Mouse (Mus musculus) spleen, adult 12 weeks (tissue): ENCODE measurements around the gene Lrrk1.

ENCODE experiments used
- DNase-seq: peaks from one replicate; pipeline ENCODE4 v3.0.0; 2022; ENCODE audit warnings: low spot score

The Lrrk1 gene

GRCm38 (mm10) chr7:66253975-66254651 lies 134.0 kb downstream of the Lrrk1 start:
- no peak for DNase-seq

GRCm38 (mm10) chr7:66250030-66250429 lies 138.1 kb downstream of the Lrrk1 start:
- peak; percentile 68 for DNase-seq

GRCm38 (mm10) chr7:66249426-66249825 lies 138.7 kb downstream of the Lrrk1 start:
- DNase-seq = no peak

DNA sequence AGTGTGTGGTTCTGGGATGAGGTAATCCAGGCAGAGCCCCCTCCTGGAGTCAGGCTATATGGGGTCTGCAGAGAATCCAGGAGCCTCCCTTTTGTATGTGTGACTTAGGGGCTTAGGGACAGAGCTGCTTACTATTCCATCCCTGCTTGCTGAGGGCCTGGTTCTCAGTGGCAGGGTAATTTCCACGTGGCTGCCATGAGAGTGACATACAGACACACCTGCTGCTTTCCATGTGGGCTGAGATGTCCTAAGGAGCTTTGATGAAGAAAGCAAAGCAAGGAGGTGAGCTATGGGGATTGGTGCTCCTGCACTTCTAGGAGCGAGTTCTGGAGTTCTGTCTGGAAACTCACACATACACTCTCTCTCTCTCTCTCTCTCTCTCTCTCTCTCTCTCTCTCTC lies 139.1 kb downstream of the Lrrk1 start:
- DNase-seq = no peak

DNA sequence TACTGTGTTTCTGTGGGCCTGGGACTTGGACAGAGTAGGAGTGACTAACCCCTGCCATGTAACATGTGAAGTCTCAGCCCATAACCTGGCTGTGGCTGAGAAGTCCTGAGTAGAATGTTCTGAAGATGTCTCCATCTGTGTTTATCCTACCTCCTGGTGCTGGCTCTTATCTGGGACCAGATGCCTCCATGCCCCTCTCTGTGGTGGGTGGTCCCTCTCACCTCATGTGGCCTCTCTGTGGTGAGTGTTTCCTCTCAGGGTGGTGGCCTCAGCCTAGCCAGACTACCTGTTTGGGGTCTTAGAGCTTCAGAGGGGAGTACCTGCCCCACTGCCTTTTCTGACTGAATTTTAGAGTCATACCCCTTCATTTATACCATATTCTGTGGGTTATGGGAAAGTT lies 139.9 kb downstream of the Lrrk1 start:
- DNase-seq = no peak

GRCm38 (mm10) chr7:66247274-66248021 lies 140.7 kb downstream of the Lrrk1 start:
- DNase-seq = no peak

DNA sequence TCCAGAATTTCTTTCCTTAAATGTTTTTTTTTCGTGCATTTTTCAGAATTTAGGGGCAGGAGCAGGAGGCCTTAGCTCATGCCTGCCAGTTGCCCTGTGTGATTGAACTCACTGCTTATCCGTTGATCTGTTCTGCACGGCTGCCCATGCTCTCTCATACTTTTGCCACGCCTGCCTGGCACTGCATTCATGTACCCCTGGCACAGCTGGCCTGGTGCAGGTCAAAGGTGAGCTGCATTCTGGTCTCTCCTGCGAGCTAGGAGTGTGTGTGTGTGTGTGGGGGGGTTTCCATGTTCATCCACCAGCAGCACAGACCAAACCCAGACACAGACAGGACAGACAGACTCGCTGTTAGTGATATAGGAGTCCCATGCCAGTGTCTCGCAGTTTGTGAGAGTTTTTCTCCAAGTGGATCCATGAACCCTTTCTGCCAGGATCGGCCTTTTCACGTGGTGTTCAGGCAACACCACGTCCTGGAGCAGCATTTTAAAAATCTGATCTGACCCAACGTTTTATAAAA lies 141.4 kb downstream of the Lrrk1 start:
- no peak for DNase-seq

DNA sequence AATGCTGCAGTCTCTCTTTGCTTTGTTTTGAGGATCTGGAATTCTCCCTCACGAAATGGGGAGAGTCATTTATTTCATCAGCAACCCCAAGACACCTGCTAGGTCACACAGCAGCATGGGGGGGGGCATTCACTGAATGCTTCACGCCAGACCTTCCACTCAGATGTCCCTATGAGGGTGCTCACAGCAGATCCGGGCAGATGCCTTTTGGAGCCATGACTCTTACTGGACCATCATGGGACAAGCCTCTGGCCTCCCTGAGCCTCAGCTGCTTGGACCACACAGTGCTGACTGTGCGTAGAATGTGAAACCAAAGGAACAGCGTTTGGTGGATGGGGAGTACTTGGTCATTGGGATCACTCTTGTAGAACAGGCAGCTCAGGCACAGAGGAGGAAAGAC lies 142.5 kb downstream of the Lrrk1 start:
- DNase-seq = no peak

DNA sequence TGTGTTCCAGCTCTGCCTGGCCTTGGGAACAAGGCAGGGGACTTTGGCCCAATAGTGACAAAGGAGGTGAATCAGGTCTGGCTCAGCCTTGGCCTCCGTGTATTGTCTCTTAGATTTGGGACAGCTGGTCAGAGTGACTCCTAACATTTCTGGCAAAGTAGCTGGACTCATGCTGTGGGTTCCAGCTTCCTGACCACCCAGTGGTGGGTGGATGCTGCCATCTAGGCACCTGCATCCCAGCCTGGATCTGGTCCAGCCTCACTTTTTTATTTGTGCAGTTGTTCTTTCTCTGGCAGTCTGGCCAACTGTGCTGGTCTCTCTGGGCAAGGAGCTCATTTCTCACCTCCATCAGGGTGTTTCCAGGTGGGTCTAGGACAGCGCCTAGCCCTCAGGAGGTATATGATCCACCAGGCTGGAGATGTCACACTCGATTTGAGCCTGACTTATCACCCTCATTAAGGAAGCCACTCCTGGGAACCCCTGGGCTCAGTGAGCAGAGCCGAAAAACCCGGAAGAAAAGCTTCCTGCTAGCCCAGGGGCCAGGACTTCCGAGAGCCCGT lies 144.3 kb downstream of the Lrrk1 start:
- DNase-seq = no peak

DNA sequence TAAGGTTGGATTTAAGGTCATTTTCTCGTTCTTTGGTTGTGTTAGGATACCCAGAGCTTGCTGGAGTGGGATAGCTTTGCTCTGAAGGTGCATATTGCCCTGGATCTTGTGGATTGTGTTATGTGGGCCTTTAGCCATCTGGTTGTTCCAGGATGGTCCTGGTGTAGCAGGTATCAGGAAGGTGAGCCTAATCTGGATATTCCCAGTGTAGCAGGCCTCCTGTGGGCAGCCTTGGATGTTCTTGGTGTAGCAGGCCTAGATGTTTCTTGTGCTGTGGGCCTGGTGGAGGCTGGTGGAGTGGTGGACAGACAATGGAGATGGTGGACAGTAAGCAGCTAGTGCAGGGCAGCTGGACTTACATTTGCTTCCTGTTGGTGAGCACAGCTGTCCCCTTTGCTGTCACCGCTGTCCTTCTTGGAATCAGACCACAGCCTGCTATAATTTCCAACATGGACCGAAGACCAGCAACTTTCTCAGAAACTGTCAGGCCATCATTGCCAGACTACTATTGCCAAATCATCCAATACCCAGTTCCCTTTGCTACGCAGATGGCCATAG lies 146.2 kb downstream of the Lrrk1 start:
- no peak for DNase-seq

DNA sequence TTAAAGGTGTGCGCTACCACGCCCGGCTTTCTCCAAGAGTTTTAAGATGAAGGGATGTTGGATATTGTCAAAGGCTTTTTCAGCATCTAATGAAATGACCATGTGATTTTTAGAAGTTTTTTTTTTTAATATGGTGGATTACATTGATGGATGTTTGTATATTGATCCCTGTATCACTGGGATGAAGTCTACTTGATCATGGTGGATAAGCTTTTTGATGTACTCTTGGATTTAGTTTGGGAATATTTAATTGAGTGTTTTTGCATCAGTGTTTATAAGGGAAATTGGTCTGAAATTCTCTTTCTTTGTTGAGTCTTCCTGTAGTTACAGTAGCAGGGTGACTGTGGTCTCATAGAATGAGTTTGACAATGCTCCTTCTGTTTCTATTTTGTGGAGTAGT lies 150.0 kb downstream of the Lrrk1 start:
- no peak for DNase-seq

GRCm38 (mm10) chr7:66233947-66234516 lies 154.1 kb downstream of the Lrrk1 start:
- DNase-seq = no peak

DNA sequence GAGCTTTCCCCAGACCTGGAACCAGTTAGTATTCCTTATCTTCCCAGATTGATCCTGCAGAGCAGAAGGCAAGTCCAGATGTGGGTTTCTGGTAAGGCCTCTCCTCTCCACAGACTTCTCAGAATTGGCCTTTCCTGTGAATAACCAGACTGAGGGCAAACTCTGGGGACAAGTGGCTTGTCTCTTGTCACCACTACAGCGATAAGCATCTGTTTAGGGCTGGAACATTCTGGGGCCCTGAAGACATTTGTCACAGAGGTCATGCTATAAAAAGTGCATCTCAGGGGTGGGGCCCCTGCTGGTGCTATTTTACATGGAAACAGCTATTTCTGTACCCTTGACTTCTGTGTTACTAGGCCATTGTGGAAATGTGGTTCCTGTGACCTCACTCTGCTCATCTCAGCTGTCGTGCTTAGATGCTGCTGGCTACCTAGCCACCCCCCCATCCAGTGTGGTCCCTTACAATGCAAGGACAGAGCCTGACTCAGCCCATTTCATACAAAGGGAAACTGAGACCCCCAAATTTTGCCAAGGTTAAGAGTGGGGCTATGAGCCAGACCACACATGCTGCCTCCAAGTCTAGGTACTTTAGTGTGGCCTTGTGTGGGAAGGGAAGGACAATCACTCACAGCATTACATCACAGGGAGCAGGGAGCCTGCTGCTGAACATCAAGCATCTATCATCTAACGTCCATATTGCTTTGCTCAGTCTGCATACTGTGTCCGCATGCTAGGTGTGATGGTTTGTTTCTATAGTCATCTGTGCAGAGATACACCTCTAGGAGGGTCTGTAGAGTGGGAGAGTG lies 154.8 kb downstream of the Lrrk1 start:
- peak; percentile 38 for DNase-seq

DNA sequence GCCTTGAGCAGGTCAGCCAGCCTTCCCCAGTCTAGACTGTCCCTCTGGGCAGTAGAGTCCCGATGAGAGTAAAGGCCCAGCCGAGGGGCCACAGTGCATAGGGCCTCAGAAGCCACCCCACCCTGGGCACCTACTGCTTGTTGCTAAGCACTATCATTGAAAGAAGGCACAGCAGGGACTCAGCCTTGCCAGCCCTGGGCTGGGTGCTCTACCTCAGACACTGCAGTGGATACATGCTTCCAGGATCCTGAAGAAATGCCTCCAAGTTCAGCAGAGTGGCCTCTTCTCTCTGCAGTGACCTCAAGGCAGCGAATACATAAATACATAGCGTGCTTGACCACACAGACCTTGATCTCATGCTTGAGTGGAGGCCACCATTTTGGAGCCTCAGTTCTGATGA lies 156.3 kb downstream of the Lrrk1 start:
- no peak for DNase-seq

- DNase-seq = no peak
Observed at GRCm38 (mm10) chr7:66230638-66231550, 157.3 kb downstream of the Lrrk1 start.

GRCm38 (mm10) chr7:66230246-66230637 lies 157.9 kb downstream of the Lrrk1 start:
- DNase-seq = no peak

- no peak for DNase-seq
Observed at GRCm38 (mm10) chr7:66229433-66229832, 158.7 kb downstream of the Lrrk1 start.

GRCm38 (mm10) chr7:66228610-66228920 lies 159.6 kb downstream of the Lrrk1 start:
- no peak for DNase-seq

DNA sequence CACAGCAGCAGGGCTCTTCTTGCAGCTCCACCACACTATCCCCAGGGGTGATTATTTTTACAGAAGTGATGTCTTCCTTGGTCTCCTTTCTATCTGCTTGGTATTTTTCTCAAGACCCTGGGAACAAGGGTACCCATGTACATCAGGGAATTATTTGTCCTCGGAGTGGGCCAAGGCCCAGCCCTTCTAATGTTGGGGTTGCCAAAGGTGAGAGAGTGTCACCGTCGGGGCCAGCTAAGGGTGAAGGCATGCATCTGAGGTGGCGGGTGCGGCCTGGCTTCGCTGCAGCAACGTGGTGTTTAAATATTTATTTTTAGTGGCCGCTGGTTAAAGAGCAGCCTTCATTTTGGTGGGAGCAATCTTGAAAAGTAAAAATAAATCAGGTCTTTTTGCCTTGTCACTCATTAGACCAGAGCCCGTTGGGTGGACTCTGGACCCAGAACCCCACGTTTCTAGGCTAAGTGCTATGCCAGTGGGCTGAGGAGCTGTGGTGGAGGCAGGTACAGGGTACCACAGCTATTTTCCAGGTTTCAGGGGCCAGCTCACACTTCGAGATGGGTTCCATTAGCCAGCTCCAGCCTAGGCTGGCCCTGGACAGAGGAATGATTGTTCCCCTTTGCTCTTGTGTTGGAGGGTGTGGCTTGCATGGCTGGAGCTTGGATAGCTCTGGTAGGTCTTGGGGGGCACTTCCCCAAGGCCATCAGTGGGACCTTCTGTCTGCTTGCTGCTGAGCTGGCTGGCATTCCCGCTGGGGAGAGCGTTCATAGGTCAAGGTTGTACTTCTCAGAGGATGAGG lies 160.1 kb downstream of the Lrrk1 start:
- no peak for DNase-seq

- no peak for DNase-seq
Observed at GRCm38 (mm10) chr7:66225881-66226280, 162.3 kb downstream of the Lrrk1 start.
